Mouse (Mus musculus) liver, adult 10 weeks (tissue): ENCODE data around the gene Ramp2. TPM values are rescaled to one million over a fixed set of nuclear protein-coding genes. Genes with fewer than 3 reads are reported as not detected.

Experiments used
- polyA plus RNA-seq: library from polyadenylated mRNA; stranded (reverse); fragments of 350-450 nt; fragmentation: Illumina TruSeq; extraction: RNeasy Lipid Tissue Mini Kit (QIAGEN cat#74804); gene quantifications from one replicate; pipeline ENCODE4 v1.2.3, GENCODE M21; 2014; ENCODE audit warnings: low read depth, low replicate concordance

Gene Ramp2
- polyA plus RNA-seq = 4.4 TPM

GRCm38 (mm10) chr11:101245855-101246701 lies at the start of gene Ramp2:
Ramp2 (plus strand) TSS chr11:101246028.

DNA sequence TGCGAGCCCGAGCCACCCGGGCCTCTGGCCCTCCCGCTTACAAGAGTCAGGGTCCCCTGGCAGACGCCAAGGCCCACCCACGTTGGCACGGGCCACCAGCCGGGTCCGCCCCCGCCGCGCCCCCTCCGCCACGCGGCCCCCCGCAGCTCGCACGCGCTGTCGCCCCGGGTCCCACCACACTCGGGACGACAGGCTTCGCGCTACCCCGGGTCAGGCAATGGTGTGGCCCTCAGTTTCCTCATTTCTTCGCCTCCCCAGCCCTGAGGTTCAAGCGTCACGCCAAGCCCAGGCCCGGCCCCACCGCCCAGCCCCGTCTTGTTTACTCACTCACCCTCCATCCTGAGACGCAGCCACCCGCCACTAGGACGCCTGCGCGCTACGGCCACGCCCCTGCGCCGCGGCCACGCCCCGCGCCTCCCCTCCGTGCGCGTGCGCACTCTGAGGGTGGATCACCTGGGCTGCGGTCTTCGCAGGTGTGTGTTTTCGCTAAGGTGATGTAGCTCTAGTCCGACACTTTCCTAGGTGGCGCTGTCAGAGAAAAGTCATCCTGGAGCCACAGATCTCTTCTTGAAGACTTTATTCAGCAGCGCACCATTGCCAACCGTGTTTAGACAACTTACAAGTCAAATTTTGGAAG lies 19.6 kb upstream of the Ramp2 start, which contains the start of gene Ezh1:
TSS of gene Ezh1 (minus strand) at position 399 of the 637 bp plus-strand sequence.

GRCm38 (mm10) chr11:101253613-101254389 lies 8.0 kb downstream of the Ramp2 start, which contains the start of gene Vps25:
Vps25 (plus strand) TSS chr11:101253707.

DNA sequence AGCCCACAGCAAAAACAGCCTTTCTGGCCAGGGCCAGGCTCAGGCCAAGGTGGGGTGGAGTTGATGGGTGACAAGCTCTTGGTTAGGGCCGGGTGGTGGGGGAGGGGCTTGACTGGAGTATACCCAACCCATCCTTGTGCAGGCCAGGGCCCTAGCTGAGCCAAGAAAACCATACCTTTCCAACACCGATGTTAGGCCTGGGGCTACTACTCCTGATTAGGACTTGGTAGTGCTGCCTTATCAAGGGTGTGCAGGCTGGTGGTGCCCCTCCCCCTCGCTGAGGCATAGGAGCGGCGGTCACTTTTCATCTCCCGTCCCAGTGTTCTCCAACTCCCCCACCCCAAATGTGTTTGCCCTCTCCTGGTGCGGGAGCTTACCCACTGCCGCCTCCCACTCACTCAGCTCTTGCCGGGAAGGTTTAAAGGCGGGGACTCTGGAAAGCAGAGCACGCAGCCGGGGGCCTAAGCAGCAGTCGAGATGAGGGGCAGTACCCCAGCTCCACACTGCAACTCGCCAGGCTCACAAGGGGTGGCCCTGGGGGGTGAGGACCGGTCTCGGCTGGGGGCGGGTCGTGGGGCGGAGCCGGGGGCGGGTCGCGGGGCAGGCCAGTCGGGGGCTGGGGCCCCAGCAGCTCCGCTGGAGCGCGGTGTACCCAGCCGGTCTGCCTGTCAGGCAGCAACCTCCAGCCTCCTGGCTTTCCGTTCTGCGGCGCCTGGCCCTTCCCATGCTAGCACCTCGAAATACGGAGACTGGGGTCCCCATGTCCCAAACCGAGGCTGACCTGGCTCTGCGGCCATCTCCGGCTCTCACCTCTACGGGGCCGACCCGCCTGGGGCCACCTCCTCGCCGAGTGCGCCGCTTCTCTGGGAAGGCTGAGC lies 14.4 kb downstream of the Ramp2 start, which contains the start of gene Wnk4:
TSS of gene Wnk4 (plus strand) at position 620 of the 878 bp plus-strand sequence.

DNA sequence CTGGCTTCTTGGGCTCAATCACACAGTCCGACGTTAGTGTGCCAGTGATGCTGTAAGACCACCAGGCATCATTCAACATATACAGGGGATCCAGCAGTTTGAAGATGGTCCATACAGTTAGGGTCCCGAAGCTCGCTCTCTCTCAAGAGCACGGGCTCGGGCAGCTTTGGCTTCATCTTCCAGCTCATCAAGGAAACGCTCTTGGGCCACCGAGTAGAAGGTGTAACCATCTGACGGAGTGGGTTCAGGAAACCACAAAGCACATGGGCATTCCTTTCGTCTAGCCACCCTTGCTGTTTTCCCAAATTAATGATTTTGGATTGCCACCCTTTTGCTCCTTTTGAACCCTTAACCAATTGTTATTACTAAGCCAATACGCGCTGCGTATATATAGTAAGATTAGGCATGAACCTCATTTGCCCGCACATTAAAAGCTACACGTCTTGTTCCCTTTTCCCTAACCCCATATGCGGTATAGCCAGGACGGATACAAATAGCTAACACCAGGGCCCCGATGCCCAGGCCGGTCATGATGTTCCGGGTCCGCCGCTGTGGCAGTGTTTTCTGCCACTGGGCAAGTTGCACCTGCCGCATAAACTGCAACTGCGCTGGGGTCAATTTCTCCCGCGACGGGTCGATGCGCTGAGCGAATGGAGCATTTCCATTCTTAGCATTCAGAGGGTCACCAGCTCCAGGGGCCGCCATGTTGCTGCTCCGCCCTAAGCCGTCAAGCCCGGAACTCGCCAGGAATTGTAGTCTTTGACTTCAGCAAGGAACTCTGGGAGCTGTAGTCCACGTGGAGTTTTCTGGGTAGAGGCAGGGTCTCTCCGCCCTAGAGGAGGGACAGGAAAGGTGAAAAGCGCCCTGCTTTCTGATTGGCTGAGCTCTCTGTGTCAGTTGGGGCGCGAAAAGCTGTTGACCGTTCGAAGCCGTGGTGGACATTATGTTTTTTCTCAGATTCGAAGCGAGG lies 32.7 kb downstream of the Ramp2 start, which contains the start of the genes Cntd1 and Coa3:
TSS of gene Cntd1 (plus strand) at position 790 of the 970 bp plus-strand sequence.
TSS of gene Coa3 (minus strand) at position 892 of the 970 bp plus-strand sequence.

GRCm38 (mm10) chr11:101302004-101302798 lies 56.4 kb downstream of the Ramp2 start, which contains the start of gene Becn1:
Becn1 (minus strand) TSS chr11:101302286.

Other genes with a start within 250 kb of the Ramp2 start
- gene Atp6v0a1, start 236.6 kb upstream of the Ramp2 start, polyA plus RNA-seq = 23.9 TPM
- gene Naglu, start 176.0 kb upstream of the Ramp2 start, polyA plus RNA-seq = 1.4 TPM
- not detected for gene Hsd17b1, start 167.6 kb upstream of the Ramp2 start, polyA plus RNA-seq
- gene Coasy, start 163.5 kb upstream of the Ramp2 start, polyA plus RNA-seq = 11.6 TPM
- gene Mlx, start 158.8 kb upstream of the Ramp2 start, polyA plus RNA-seq = 40.8 TPM
- not detected for gene Psmc3ip, start 150.6 kb upstream of the Ramp2 start, polyA plus RNA-seq
- 43.4 TPM for gene Retreg3, start 126.1 kb upstream of the Ramp2 start, polyA plus RNA-seq
- 1.6 TPM for gene Tubg1, start 126.1 kb upstream of the Ramp2 start, polyA plus RNA-seq
- not detected for gene Tubg2, start 90.1 kb upstream of the Ramp2 start, polyA plus RNA-seq
- 0.08 TPM for gene Cntnap1, start 75.5 kb upstream of the Ramp2 start, polyA plus RNA-seq
- not detected for gene Plekhh3, start 74.7 kb upstream of the Ramp2 start, polyA plus RNA-seq
- gene Ccr10, start 70.6 kb upstream of the Ramp2 start, polyA plus RNA-seq = not detected
- 6.2 TPM for gene Ezh1, start 19.6 kb upstream of the Ramp2 start, polyA plus RNA-seq
- gene Vps25, start 7.7 kb downstream of the Ramp2 start, polyA plus RNA-seq = 82.1 TPM
- gene Wnk4, start 14.5 kb downstream of the Ramp2 start, polyA plus RNA-seq = not detected
- not detected for gene Cntd1, start 33.0 kb downstream of the Ramp2 start, polyA plus RNA-seq
- gene Coa3, start 33.1 kb downstream of the Ramp2 start, polyA plus RNA-seq = 11.5 TPM
- 49.8 TPM for gene Becn1, start 56.3 kb downstream of the Ramp2 start, polyA plus RNA-seq
- gene Psme3, start 70.2 kb downstream of the Ramp2 start, polyA plus RNA-seq = 96.3 TPM
- gene Aoc2, start 79.0 kb downstream of the Ramp2 start, polyA plus RNA-seq = not detected
- 0.16 TPM for gene Aoc3, start 84.6 kb downstream of the Ramp2 start, polyA plus RNA-seq
- 315 TPM for gene G6pc, start 121.5 kb downstream of the Ramp2 start, polyA plus RNA-seq
- 5.7 TPM for gene Aarsd1, start 171.6 kb downstream of the Ramp2 start, polyA plus RNA-seq
- 0.95 TPM for gene Gm27029, start 178.8 kb downstream of the Ramp2 start, polyA plus RNA-seq
- gene Rundc1, start 179.1 kb downstream of the Ramp2 start, polyA plus RNA-seq = 1.6 TPM
- not detected for gene Ptges3l, start 179.3 kb downstream of the Ramp2 start, polyA plus RNA-seq
- gene Rpl27, start 196.3 kb downstream of the Ramp2 start, polyA plus RNA-seq = 30.0 TPM
- gene Ifi35, start 202.4 kb downstream of the Ramp2 start, polyA plus RNA-seq = 3.8 TPM
- gene Rnd2, start 219.0 kb downstream of the Ramp2 start, polyA plus RNA-seq = 10.8 TPM
- 1.9 TPM for gene Vat1, start 220.2 kb downstream of the Ramp2 start, polyA plus RNA-seq